Mouse (Mus musculus) left cerebral cortex, postnatal 25 days (tissue): ENCODE measurements around the gene Bhmt. TPM values are rescaled to one million over a fixed set of nuclear protein-coding genes. Genes with fewer than 3 reads are reported as not detected.
"Not testable (repeated sequence)": the region's sequence is repeated elsewhere in the genome, so short reads cannot be mapped to it uniquely, and the experiment has no call there.

Source experiments
- DNase-seq, 2 experiments: peaks; one replicate each; pipeline ENCODE4 v3.0.0; 2022; ENCODE audit warnings: low spot score in 2 of 2, mixed read lengths in 1 of 2
- intact Hi-C: fragments of 180-260 bp; cut with DNase I; formaldehyde crosslinking; loops from one replicate; pipeline ENCODE4 v1.15.1; 2025
- total RNA-seq, 2 experiments: library from RNA; stranded (reverse); gene quantifications; 2 replicates each; pipeline ENCODE4 v1.2.3; 2021

Bhmt gene
- total RNA-seq, 2 experiments from 2014 or later, result not detected

- intact Hi-C loops, result loop anchor here (1.0 to 10.0 kb wide), 5 partner anchors 106 to 861 kb away; partner anchors contain the start of genes Jmy and Tent2
These were observed 24.8 kb downstream of the Bhmt start for GRCm38 (mm10) chr13:93612660-93613607.

GRCm38 (mm10) chr13:93608476-93608875, 29.3 kb downstream of the Bhmt start:
- peak in 1 of 2 experiments; percentile 55 for DNase-seq
- intact Hi-C loops, result loop anchor here (10.0 kb wide), 1 partner anchor 304 kb away; no protein-coding TSS in a partner anchor

More at GRCm38 (mm10) chr13:93612660-93613607, 24.8 kb downstream of the Bhmt start:
- peak; percentile 80 to 90 for DNase-seq

- intact Hi-C loops, result loop anchor here (10.0 kb wide), 1 partner anchor 303 kb away; no protein-coding TSS in a partner anchor
- DNase-seq, result peak in 1 of 2 experiments; percentile 70
These were observed 30.1 kb downstream of the Bhmt start for GRCm38 (mm10) chr13:93607701-93608100.

GRCm38 (mm10) chr13:93606868-93607578, 30.7 kb downstream of the Bhmt start:
- intact Hi-C loops, result loop anchor here (10.0 kb wide), 1 partner anchor 302 kb away; no protein-coding TSS in a partner anchor
- DNase-seq, result peak in 1 of 2 experiments; percentile 81

GRCm38 (mm10) chr13:93604698-93605097, 33.1 kb downstream of the Bhmt start:
- DNase-seq, result peak; percentile 37 to 65

GRCm38 (mm10) chr13:93601527-93601926, 36.2 kb downstream of the Bhmt start:
- DNase-seq, result no peak
- intact Hi-C loops, result loop anchor here (10.0 kb wide), 1 partner anchor 297 kb away; no protein-coding TSS in a partner anchor

More at GRCm38 (mm10) chr13:93604698-93605097, 33.1 kb downstream of the Bhmt start:
- intact Hi-C loops, result loop anchor here (10.0 kb wide), 1 partner anchor 300 kb away; no protein-coding TSS in a partner anchor

GRCm38 (mm10) chr13:93593040-93593699, 44.6 kb downstream of the Bhmt start:
- intact Hi-C loops, result no loop called here
- DNase-seq, result no peak

GRCm38 (mm10) chr13:93582526-93582925, 55.2 kb downstream of the Bhmt start:
- DNase-seq, intact Hi-C loops: not testable (repeated sequence)

- intact Hi-C loops, result no loop called here
These were observed 57.3 kb downstream of the Bhmt start for GRCm38 (mm10) chr13:93580431-93580830.

GRCm38 (mm10) chr13:93569676-93570075, 68.1 kb downstream of the Bhmt start:
- no peak for DNase-seq
- intact Hi-C loops, result no loop called here

More at GRCm38 (mm10) chr13:93580431-93580830, 57.3 kb downstream of the Bhmt start:
- no peak for DNase-seq

Other genes with a start within 250 kb of the Bhmt start
- gene Jmy, start 138.2 kb downstream of the Bhmt start, total RNA-seq, result 10 to 100 TPM; 35.0 to 41.9 TPM
- under 1 TPM; 0.25 to 0.28 TPM for gene Bhmt2, start 36.3 kb upstream of the Bhmt start, total RNA-seq
- gene Dmgdh, start 36.5 kb upstream of the Bhmt start, total RNA-seq, result under 1 TPM; 0.41 to 0.57 TPM
- gene Arsb, start 133.7 kb upstream of the Bhmt start, total RNA-seq, result 10 to 100 TPM; 83.3 to 84.2 TPM